Mouse (Mus musculus) C2C12 (cell line): ENCODE results near the gene Npl.

Source experiments
- CEBPB ChIP-seq: IDR thresholded peaks from one replicate; pipeline ENCODE4 v1.6.1; 2011; ENCODE audit warnings: low read depth, mild to moderate bottlenecking, control low read depth, moderate library complexity
- CTCF ChIP-seq: IDR thresholded peaks from one replicate; pipeline ENCODE4 v1.5.1; 2011; ENCODE audit not compliant: control insufficient read depth, insufficient read depth, insufficient read length
- FOSL1 ChIP-seq: IDR thresholded peaks from one replicate; pipeline ENCODE4 v1.8.0; 2011; ENCODE audit warnings: mild to moderate bottlenecking, low read length; ENCODE audit not compliant: poor library complexity, insufficient read depth, severe bottlenecking
- MAX ChIP-seq: IDR thresholded peaks from one replicate; pipeline ENCODE4 v1.6.1; 2011; ENCODE audit warnings: mild to moderate bottlenecking, control low read depth
- MYOD1 ChIP-seq: IDR thresholded peaks from one replicate; pipeline ENCODE4 v1.6.1; 2011; ENCODE audit warnings: low read depth; ENCODE audit not compliant: control insufficient read depth, insufficient read length
- MYOG ChIP-seq: IDR thresholded peaks from one replicate; pipeline ENCODE4 v1.6.1; 2011; ENCODE audit not compliant: control insufficient read depth, insufficient read length; ENCODE audit errors: extremely low read depth

GRCm38 (mm10) chr1:153593678-153594077 is 43.8 kb upstream of the Npl start:
- TF ChIP-seq MYOG (no peak), MAX (no peak), MYOD1 (no peak), FOSL1 (no peak), CTCF (no peak), CEBPB (no peak)
